Mouse (Mus musculus) lung, embryonic 14.5 days (tissue): ENCODE results near the gene Mocs1. TPM values are rescaled to one million over a fixed set of nuclear protein-coding genes. Genes with fewer than 3 reads are reported as not detected.
A peak's percentile ranks its signal among the peaks of the same experiment; 100 is the strongest.

ENCODE experiments used
- ATAC-seq: fragments of 200-750 bp; cut with Nextera tagmentation; 2 replicates; pipeline ENCODE4 v1.8.0; 2017; ENCODE audit warnings: mild to moderate bottlenecking, moderate TSS enrichment, moderate library complexity; ENCODE audit not compliant: insufficient read depth
- DNase-seq: peaks from one replicate; pipeline ENCODE4 v3.0.0-alpha.2; 2015
- H3K27ac ChIP-seq: fragments of 300-500 bp; sonication (generic); 2 replicates; pipeline ENCODE4 v1.5.1; 2014; ENCODE audit warnings: low read depth, mild to moderate bottlenecking, moderate library complexity
- H3K27me3 ChIP-seq: fragments of 300-500 bp; sonication (generic); 2 replicates; pipeline ENCODE4 v1.6.1; 2014; ENCODE audit warnings: low read length, control low read depth; ENCODE audit not compliant: insufficient read depth
- H3K36me3 ChIP-seq: fragments of 300-500 bp; sonication (generic); 2 replicates; pipeline ENCODE4 v1.6.1; 2014; ENCODE audit warnings: control low read depth; ENCODE audit not compliant: insufficient read depth
- H3K4me1 ChIP-seq: fragments of 300-500 bp; sonication (generic); 2 replicates; pipeline ENCODE4 v1.6.1; 2014; ENCODE audit warnings: antibody characterized with exemption, control low read depth; ENCODE audit not compliant: insufficient read depth
- H3K4me2 ChIP-seq: fragments of 300-500 bp; sonication (generic); 2 replicates; pipeline ENCODE4 v1.6.1; 2014; ENCODE audit warnings: mild to moderate bottlenecking
- H3K4me3 ChIP-seq: fragments of 300-500 bp; sonication (generic); 2 replicates; pipeline ENCODE4 v1.5.1; 2014; ENCODE audit warnings: low read depth, low read length
- H3K9ac ChIP-seq: fragments of 300-500 bp; sonication (generic); 2 replicates; pipeline ENCODE4 v1.6.1; 2014
- H3K9me3 ChIP-seq: fragments of 300-500 bp; sonication (generic); 2 replicates; pipeline ENCODE4 v1.6.1; 2016; ENCODE audit warnings: low read depth, low read length, control low read depth
- CTCF ChIP-seq: IDR thresholded peaks from 2 replicates; pipeline ENCODE4 v1.5.1; 2016; ENCODE audit warnings: antibody characterized with exemption, low read depth
- WGBS: fragments of 180-500 bp; shearing (Covaris S2); extraction: QIAGEN DNeasy Blood & Tissue Kit; methylation state at CpG from one replicate; pipeline ENCODE4 v1.1.7; 2014; 5-methylcytosine and 5-hydroxymethylcytosine counted together
- polyA plus RNA-seq: library from polyadenylated mRNA; unstranded; fragments of >200 nt; fragmentation: Nextera tagmentation; extraction: Ambion mirVana; gene quantifications from 2 replicates; pipeline ENCODE4 v1.2.1, GENCODE M21; 2014

The Mocs1 gene
- polyA plus RNA-seq, 1 experiment from 2014 or later = 8.0 TPM

DNA sequence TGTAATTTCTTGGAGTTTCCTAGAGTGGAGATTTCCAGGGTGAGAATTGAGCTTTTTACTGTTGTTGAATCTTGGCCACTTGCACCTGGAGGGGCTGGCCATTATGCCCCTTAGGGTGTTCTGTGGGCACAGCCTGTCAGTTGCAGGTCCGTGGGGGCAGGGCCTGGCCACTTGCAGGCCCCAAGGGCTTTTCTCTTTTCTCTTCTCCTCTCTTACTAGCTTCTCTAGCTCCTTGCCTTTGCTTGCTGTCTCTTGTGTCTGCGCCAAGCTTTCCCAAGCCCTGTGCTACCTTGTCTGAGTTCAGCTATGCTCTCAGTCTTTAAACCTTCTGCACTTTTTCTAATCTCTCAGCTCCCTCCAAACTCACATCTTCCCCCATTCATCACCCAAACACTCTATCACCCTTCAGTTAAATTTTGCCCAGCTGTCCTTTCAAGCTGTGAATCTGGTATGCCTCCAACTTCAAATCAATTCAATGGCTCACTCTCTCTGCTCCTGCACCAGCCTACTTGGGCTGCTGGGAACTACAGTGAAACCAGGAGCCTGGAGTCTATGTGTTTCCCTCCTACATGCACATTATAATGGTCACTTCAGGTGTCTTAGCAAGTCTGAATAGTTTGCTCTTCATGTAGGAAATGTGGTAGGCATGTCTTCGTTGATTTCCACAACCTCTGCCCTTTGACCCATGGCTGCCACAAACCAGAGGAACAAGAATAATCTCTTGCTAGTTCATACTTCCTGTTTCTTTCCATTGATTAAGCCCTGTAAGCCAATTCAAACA is 5.7 kb upstream of the Mocs1 start:
- no peak for TF ChIP-seq CTCF
- DNase-seq = no peak
- H3K4me3 ChIP-seq = no peak overlapping the region
- no peaks in the 10 kb centered on the region for H3K27me3 ChIP-seq
- WGBS = 52% methylated on average over 3 of the region's 3 CpGs
- H3K4me2 ChIP-seq = no peak overlapping the region
- no peaks in the 10 kb centered on the region for H3K4me1 ChIP-seq
- H3K9me3 ChIP-seq = no peaks in the 10 kb centered on the region
- no peak overlapping the region for H3K27ac ChIP-seq
- no peak for ATAC-seq
- H3K36me3 ChIP-seq = no peaks in the 10 kb centered on the region
- no peak overlapping the region for H3K9ac ChIP-seq

DNA sequence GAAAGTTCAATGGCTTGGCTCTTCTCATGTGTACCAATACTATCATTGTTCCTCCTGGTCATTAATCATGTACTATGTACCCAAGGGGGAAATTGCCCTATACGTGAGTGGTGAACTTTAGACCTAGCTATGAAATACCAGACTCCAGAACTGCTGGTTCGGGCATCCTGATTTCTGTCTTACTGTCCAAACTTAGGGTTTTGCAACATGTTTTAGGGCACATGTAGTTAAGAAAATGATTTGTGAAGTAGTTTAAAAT is 5.2 kb upstream of the Mocs1 start:
- H3K27ac ChIP-seq = no peak overlapping the region
- H3K4me1 ChIP-seq = 0 out of 2 replicates have a peak, but pooled peaks cover 3% of the 10 kb centered on the region
- H3K9ac ChIP-seq = no peak overlapping the region
- DNase-seq (no peak), ATAC-seq (no peak)
- no peak overlapping the region for H3K4me3 ChIP-seq
- 73% methylated on average over 2 of the region's 2 CpGs for WGBS
- H3K27me3 ChIP-seq = no peaks in the 10 kb centered on the region
- H3K9me3 ChIP-seq = no peaks in the 10 kb centered on the region
- no peak for TF ChIP-seq CTCF
- H3K4me2 ChIP-seq = no peak overlapping the region
- H3K36me3 ChIP-seq = no peaks in the 10 kb centered on the region

DNA sequence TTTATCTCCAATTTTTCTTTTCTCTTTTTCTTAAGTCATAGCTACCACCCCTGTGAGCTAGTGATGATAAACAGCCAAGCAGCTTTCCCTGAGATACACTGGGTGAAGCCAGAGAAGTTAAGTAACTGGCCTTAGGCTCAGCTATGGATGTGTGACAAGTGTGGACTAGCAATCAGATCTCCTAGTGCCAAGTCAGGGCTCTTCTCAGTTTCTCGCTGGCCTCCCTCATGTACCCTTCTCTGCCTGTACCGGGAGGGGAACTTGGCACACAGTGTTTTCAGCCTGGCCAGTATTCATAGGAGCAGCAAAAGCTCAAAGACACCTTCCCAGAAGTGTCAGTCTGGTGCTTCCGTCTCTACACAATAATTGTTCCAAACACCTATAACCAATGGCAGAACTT is 4.3 kb upstream of the Mocs1 start:
- no peak overlapping the region for H3K9ac ChIP-seq
- H3K36me3 ChIP-seq = no peaks in the 10 kb centered on the region
- 81% methylated on average over 3 of the region's 3 CpGs for WGBS
- no peaks in the 10 kb centered on the region for H3K27me3 ChIP-seq
- no peak for TF ChIP-seq CTCF
- H3K4me3 ChIP-seq = no peak overlapping the region
- ATAC-seq (no peak), DNase-seq (no peak)
- H3K4me2 ChIP-seq = no peak overlapping the region
- H3K4me1 ChIP-seq = 0 out of 2 replicates have a peak, but pooled peaks cover 3% of the 10 kb centered on the region
- no peak overlapping the region for H3K27ac ChIP-seq
- no peaks in the 10 kb centered on the region for H3K9me3 ChIP-seq

DNA sequence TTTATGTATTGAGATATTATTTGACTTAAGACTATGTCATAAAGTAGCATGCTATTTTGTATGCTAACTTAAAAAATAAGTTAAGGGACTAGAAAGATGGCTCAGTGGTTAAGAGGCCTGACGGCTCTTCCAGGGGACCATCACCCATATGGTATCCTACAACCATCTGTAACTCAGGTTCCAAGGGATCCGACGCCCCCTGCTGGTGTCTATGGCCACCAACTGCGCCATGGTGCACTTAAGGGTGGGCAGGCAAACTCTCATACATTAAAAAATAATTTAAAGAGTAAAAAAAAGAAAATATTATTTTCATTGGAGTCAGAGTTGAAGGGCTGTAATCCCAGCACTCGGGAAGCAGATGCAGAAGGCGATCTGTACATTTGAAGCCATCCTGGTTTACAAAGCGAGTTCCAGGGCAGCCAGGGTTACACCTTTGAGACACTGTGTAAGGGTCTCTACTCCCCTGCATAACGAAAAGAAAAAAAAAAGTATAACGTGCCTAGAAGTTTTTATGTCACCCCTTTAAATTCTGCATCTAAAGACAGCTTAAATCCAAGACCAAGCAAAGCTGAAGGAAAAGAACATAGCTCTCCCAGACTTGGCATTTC is 427 bp upstream of the Mocs1 start:
- peak; percentile 51 for TF ChIP-seq CTCF
- no peaks in the 10 kb centered on the region for H3K36me3 ChIP-seq
- peak; percentile 52 for DNase-seq

DNA sequence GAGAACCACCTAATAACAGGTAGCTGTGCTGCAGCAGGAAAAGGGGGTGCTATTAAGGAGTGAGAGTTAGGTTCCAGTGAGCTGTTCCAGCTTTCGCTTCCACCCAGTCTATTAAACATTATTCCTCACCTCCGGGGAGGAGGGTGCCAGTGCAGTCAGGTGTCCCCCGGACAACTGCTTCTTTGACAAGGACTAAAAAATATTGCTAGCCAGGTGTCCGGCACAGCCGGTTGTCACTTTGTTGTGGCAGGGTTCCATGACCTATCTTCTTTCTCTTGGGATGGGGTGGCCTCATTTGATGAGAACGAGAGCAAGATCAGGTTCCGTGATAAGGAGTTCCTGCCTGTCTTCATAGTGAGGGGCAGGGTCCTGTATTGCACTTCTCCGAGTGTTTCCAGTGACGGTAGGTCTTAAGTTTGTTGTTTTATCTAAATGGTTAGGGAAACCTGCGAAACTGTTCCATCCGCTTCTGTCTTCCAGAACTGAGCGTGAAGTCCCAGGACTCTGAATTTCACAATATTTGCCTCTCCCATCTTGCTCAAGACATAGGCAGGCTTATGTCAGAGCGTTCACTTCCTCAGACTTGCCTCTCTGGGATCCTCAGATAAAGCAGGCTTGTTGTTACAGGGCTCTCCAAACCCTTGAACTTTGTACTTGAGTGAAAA is 721 bp downstream of the Mocs1 start:
- Histone ChIP-seq H3K4me1 (peaks cover 7% of the 10 kb centered on the region), H3K9ac (peak overlapping the region; percentile 80), H3K36me3 (peaks cover 10% of the 10 kb centered on the region; the same call in 1 of the 2 replicates), H3K27ac (peak overlapping the region; percentile 63), H3K9me3 (no peaks in the 10 kb centered on the region), H3K27me3 (no peaks in the 10 kb centered on the region), H3K4me2 (peak overlapping the region; percentile 96), H3K4me3 (peak overlapping the region; percentile 72)
- WGBS = 18% methylated on average over 13 of the region's 13 CpGs
- no peak for TF ChIP-seq CTCF
- DNase-seq (peak; percentile 62), ATAC-seq (no peak)

More for the DNA sequence above, 427 bp upstream of the Mocs1 start:
- H3K9ac ChIP-seq = no peak overlapping the region
- H3K9me3 ChIP-seq = no peaks in the 10 kb centered on the region
- ATAC-seq = peak; percentile 16; the same call in 1 of the 2 replicates
- H3K4me1 ChIP-seq = peaks cover 7% of the 10 kb centered on the region
- peak overlapping the region; percentile 72; the same call in 1 of the 2 replicates for H3K4me3 ChIP-seq
- no peak overlapping the region for H3K27ac ChIP-seq
- peak overlapping the region; percentile 96 for H3K4me2 ChIP-seq
- no peaks in the 10 kb centered on the region for H3K27me3 ChIP-seq
- WGBS = 20% methylated on average over 9 of the region's 9 CpGs

DNA sequence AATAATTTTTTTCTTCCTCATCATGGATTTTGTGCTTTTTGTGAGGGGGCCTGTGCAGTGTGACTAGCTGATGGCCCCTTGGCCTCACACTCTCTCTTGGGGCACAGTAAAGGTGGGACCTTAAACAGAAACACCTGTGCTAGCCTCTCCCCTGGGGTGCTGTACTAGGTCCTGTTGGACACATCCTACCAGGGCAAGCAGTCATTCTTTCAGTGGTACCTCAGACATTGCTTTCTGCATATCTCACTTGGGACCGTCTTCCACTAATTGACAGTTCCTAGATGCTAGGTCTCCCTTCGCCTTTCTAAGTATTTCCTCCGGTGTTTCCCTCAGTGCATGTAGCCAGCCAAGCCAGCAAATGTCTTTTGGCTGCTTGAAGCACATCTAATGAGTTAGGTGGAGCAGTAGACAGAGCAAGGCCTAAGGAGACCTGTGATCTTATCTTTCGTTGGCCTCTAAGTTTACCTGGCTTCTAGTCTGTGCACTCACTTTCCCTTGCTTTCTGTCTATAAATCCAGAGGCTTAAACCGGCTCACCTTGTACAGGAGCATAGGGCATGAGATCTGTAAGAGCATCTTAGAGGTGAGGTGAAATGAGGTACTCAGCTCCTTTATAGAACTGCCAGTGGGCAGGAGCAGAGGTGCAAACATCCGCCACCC is 1.4 kb downstream of the Mocs1 start:
- DNase-seq (no peak), ATAC-seq (no peak)
- peak overlapping the region; percentile 80 for H3K9ac ChIP-seq
- peak overlapping the region; percentile 72 for H3K4me3 ChIP-seq
- peaks cover 11% of the 10 kb centered on the region; the same call in 1 of the 2 replicates for H3K36me3 ChIP-seq
- TF ChIP-seq CTCF = no peak
- no peaks in the 10 kb centered on the region for H3K9me3 ChIP-seq
- peaks cover 7% of the 10 kb centered on the region for H3K4me1 ChIP-seq
- peak overlapping the region; percentile 96 for H3K4me2 ChIP-seq
- WGBS = 81% methylated on average over 6 of the region's 6 CpGs
- no peaks in the 10 kb centered on the region for H3K27me3 ChIP-seq
- H3K27ac ChIP-seq = no peak overlapping the region
